Mouse (Mus musculus): Measurements from ENCODE around the gene Spg20. TPM values are rescaled to one million over a fixed set of nuclear protein-coding genes. Genes with fewer than 3 reads are reported as not detected.

Gene Spg20
- polyA plus RNA-seq, 1 experiment from 2014 or later: 93.8 TPM

Small RNA genes within 50 kb of the gene (microRNA-seq; reads per million reads assigned to microRNA genes)
- gene Gm22029: not detected

Other genes starting within 250 kb of the Spg20 start
- gene Sertm1, start 196.2 kb upstream of the Spg20 start, polyA plus RNA-seq (2016; fragmentation: Nextera tagmentation; extraction: Ambion mirVana): not detected in 2 replicates
- 1.1 and 2.8 TPM in 2 replicates for gene Ccna1, start 56.6 kb upstream of the Spg20 start, polyA plus RNA-seq (2016; fragmentation: Nextera tagmentation; extraction: Ambion mirVana)
- gene Ccdc169, start 25.2 kb downstream of the Spg20 start, polyA plus RNA-seq (2016; fragmentation: Nextera tagmentation; extraction: Ambion mirVana): 0.09 TPM in 2 replicates
- not detected in 2 replicates for gene Sohlh2, start 69.9 kb downstream of the Spg20 start, polyA plus RNA-seq (2016; fragmentation: Nextera tagmentation; extraction: Ambion mirVana)
- 47.9 and 62.8 TPM in 2 replicates for gene Dclk1, start 130.3 kb downstream of the Spg20 start, polyA plus RNA-seq (2016; fragmentation: Nextera tagmentation; extraction: Ambion mirVana)

All from limb, embryonic 12.5 days (tissue).